In genomic region chr3:28696162-28696561, GRCm38 (mm10) we compare ENCODE assay signal across 20 mouse cellular contexts. TPM values are rescaled to one million over a fixed set of nuclear protein-coding genes. Genes with fewer than 3 reads are reported as not detected.
DNase-seq lines count a peak whose midpoint lies in the region; ATAC-seq lines count a peak whose summit lies in the region.
"Had no signal": no experiment of that assay in that cellular context is flagged by ENCODE, and none has a peak within 500 bp of the region (broad histone marks: within the 10 kb centered on the region; RNA-seq: fewer than 3 reads in every experiment).

No protein-coding gene starts in this region.

- no peaks in the 10 kb centered on the region for H3K4me1 ChIP-seq in hindbrain, embryonic 14.5 days (replicated peaks; ENCODE audit: control insufficient read depth, insufficient read depth, low read length)
- no peaks in the 10 kb centered on the region for H3K4me1 ChIP-seq in hindbrain, embryonic 13.5 days (replicated peaks)
- no peaks in the 10 kb centered on the region for H3K4me1 ChIP-seq in neural tube, embryonic 13.5 days (replicated peaks)
- 0 out of 2 replicates have a peak, but pooled peaks cover 4% of the 10 kb centered on the region for H3K4me1 ChIP-seq in liver, embryonic 12.5 days
- H3K4me1 ChIP-seq in forebrain, embryonic 14.5 days (ENCODE audit: control insufficient read depth, insufficient read depth, low read length) = no peaks in the 10 kb centered on the region
- H3K4me1 ChIP-seq: forebrain, embryonic 12.5 days; stomach, embryonic 15.5 days had no signal

- no peak overlapping the region for H3K4me3 ChIP-seq in hindbrain, embryonic 14.5 days (replicated peaks; ENCODE audit: low read length)
- H3K4me3 ChIP-seq in hindbrain, embryonic 13.5 days = no peak overlapping the region
- H3K4me3 ChIP-seq in neural tube, embryonic 13.5 days = no peak overlapping the region
- H3K4me3 ChIP-seq in liver, embryonic 12.5 days = no peak overlapping the region
- H3K4me3 ChIP-seq in forebrain, embryonic 14.5 days (ENCODE audit: low read depth, low read length) = no peak overlapping the region
- H3K4me3 ChIP-seq: forebrain, embryonic 12.5 days; limb, embryonic 15.5 days; stomach, embryonic 15.5 days had no signal

- WGBS in hindbrain, embryonic 14.5 days = 74% methylated on average over 10 of the region's 10 CpGs
- WGBS in hindbrain, embryonic 13.5 days = 83% methylated on average over 10 of the region's 10 CpGs
- WGBS in neural tube, embryonic 13.5 days = 72% methylated on average over 10 of the region's 10 CpGs
- WGBS in liver, embryonic 12.5 days (ENCODE audit: insufficient replicate concordance) = 69% methylated on average over 10 of the region's 10 CpGs
- WGBS in forebrain, embryonic 14.5 days = 93% methylated on average over 9 of the region's 10 CpGs

- no peaks in the 10 kb centered on the region for H3K36me3 ChIP-seq in hindbrain, embryonic 14.5 days (replicated peaks; ENCODE audit: control insufficient read depth, insufficient read depth)
- no peaks in the 10 kb centered on the region for H3K36me3 ChIP-seq in hindbrain, embryonic 13.5 days
- H3K36me3 ChIP-seq in neural tube, embryonic 13.5 days = no peaks in the 10 kb centered on the region
- H3K36me3 ChIP-seq in liver, embryonic 12.5 days = no peaks in the 10 kb centered on the region
- no peaks in the 10 kb centered on the region for H3K36me3 ChIP-seq in forebrain, embryonic 14.5 days (ENCODE audit: control insufficient read depth, insufficient read depth, low read length)
- H3K36me3 ChIP-seq: forebrain, embryonic 12.5 days; limb, embryonic 15.5 days; stomach, embryonic 15.5 days had no signal

- DNase-seq in hindbrain, embryonic 14.5 days (ENCODE audit: low spot score) = no peak
- no peak for DNase-seq in neural tube, embryonic 10.5 days (ENCODE audit: extremely low spot score, low spot score)
- peak; percentile 24 for DNase-seq in yolk sac, embryonic 10.5 days (ENCODE audit: low spot score)
- no peak for DNase-seq in forebrain, embryonic 14.5 days (ENCODE audit: low spot score)
- DNase-seq: gastrocnemius, postnatal 36 days; heart, postnatal 36 days; midbrain, embryonic 14.5 days; thymus, postnatal 25 days had no signal

- 0 out of 2 replicates have a peak, but pooled peaks have one; percentile 21 for ATAC-seq in hindbrain, embryonic 14.5 days (ENCODE audit: low FRiP score)
- ATAC-seq in hindbrain, embryonic 13.5 days (ENCODE audit: low FRiP score) = no peak
- peak; percentile 61; the same call in 1 of the 2 replicates for ATAC-seq in neural tube, embryonic 13.5 days (ENCODE audit: low read depth)
- ATAC-seq in liver, embryonic 12.5 days = no peak
- no peak for ATAC-seq in forebrain, embryonic 14.5 days
- ATAC-seq in monocyte, adult 5-6 weeks (replicated peaks; ENCODE audit: insufficient number of reproducible peaks, low FRiP score, low TSS enrichment, poor library complexity, severe bottlenecking) = no peak
- ATAC-seq: CD4-positive, CD25-positive, alpha-beta regulatory T cell, adult 4 months had no signal

- no peak overlapping the region for H3K9ac ChIP-seq in hindbrain, embryonic 14.5 days
- no peak overlapping the region for H3K9ac ChIP-seq in hindbrain, embryonic 13.5 days
- H3K9ac ChIP-seq in neural tube, embryonic 13.5 days = no peak overlapping the region
- no peak overlapping the region for H3K9ac ChIP-seq in liver, embryonic 12.5 days
- H3K9ac ChIP-seq in forebrain, embryonic 14.5 days (ENCODE audit: low read length) = no peak overlapping the region
- H3K9ac ChIP-seq: forebrain, embryonic 12.5 days; limb, embryonic 15.5 days; stomach, embryonic 15.5 days had no signal

- no peaks in the 10 kb centered on the region for H3K27me3 ChIP-seq in hindbrain, embryonic 14.5 days (ENCODE audit: control insufficient read depth, insufficient read depth, low read length)
- H3K27me3 ChIP-seq in hindbrain, embryonic 13.5 days = no peaks in the 10 kb centered on the region
- no peaks in the 10 kb centered on the region for H3K27me3 ChIP-seq in neural tube, embryonic 13.5 days
- H3K27me3 ChIP-seq in liver, embryonic 12.5 days (replicated peaks) = no peaks in the 10 kb centered on the region
- no peaks in the 10 kb centered on the region for H3K27me3 ChIP-seq in forebrain, embryonic 14.5 days (replicated peaks; ENCODE audit: control insufficient read depth, insufficient read depth, low read length)
- H3K27me3 ChIP-seq: forebrain, embryonic 12.5 days; limb, embryonic 15.5 days; stomach, embryonic 15.5 days had no signal

- no peaks in the 10 kb centered on the region for H3K9me3 ChIP-seq in hindbrain, embryonic 14.5 days (ENCODE audit: control insufficient read depth, low read length)
- H3K9me3 ChIP-seq in hindbrain, embryonic 13.5 days = no peaks in the 10 kb centered on the region
- H3K9me3 ChIP-seq in neural tube, embryonic 13.5 days = no peaks in the 10 kb centered on the region
- no peaks in the 10 kb centered on the region for H3K9me3 ChIP-seq in liver, embryonic 12.5 days (replicated peaks)
- no peaks in the 10 kb centered on the region for H3K9me3 ChIP-seq in forebrain, embryonic 14.5 days (replicated peaks; ENCODE audit: control insufficient read depth, low read length)
- H3K9me3 ChIP-seq: forebrain, embryonic 12.5 days; limb, embryonic 15.5 days; stomach, embryonic 15.5 days had no signal

- H3K4me2 ChIP-seq in hindbrain, embryonic 14.5 days (replicated peaks) = no peak overlapping the region
- no peak overlapping the region for H3K4me2 ChIP-seq in hindbrain, embryonic 13.5 days
- no peak overlapping the region for H3K4me2 ChIP-seq in neural tube, embryonic 13.5 days
- peak overlapping the region; percentile 9; the same call in 1 of the 2 replicates for H3K4me2 ChIP-seq in liver, embryonic 12.5 days
- H3K4me2 ChIP-seq in forebrain, embryonic 14.5 days (ENCODE audit: low read length) = no peak overlapping the region
- H3K4me2 ChIP-seq: forebrain, embryonic 12.5 days; limb, embryonic 15.5 days; stomach, embryonic 15.5 days had no signal

- H3K27ac ChIP-seq in hindbrain, embryonic 14.5 days = no peak overlapping the region
- H3K27ac ChIP-seq in hindbrain, embryonic 13.5 days = no peak overlapping the region
- H3K27ac ChIP-seq in neural tube, embryonic 13.5 days (replicated peaks) = no peak overlapping the region
- H3K27ac ChIP-seq in liver, embryonic 12.5 days = no peak overlapping the region
- H3K27ac ChIP-seq in forebrain, embryonic 14.5 days (ENCODE audit: low read depth, low read length) = no peak overlapping the region
- H3K27ac ChIP-seq: forebrain, embryonic 12.5 days; limb, embryonic 15.5 days; macrophage; stomach, embryonic 15.5 days had no signal

RNA-seq across cellular contexts. Expression of gene Slc2a2, which starts 1.5 kb away (rescaled TPM):
- 0.17 TPM in 1 of 2 replicates, not detected in the other for polyA plus RNA-seq in hindbrain, embryonic 14.5 days (2014; fragmentation: Nextera tagmentation; extraction: Ambion mirVana)
- 0.04 TPM in 1 of 2 replicates, not detected in the other for polyA plus RNA-seq in hindbrain, embryonic 13.5 days (2015; fragmentation: Nextera tagmentation; extraction: Ambion mirVana)
- 0.15 TPM in 1 of 2 replicates, not detected in the other for polyA plus RNA-seq in neural tube, embryonic 13.5 days (2015; fragmentation: Nextera tagmentation; extraction: Ambion mirVana)
- 17.7 and 19.5 TPM in 2 replicates for polyA plus RNA-seq in liver, embryonic 12.5 days (2016; fragmentation: Nextera tagmentation; extraction: Ambion mirVana)
- 0.05 TPM in 1 of 2 replicates, not detected in the other for polyA plus RNA-seq in forebrain, embryonic 14.5 days (2014; fragmentation: Nextera tagmentation; extraction: Ambion mirVana)
- not detected in 3 replicates for total RNA-seq in monocyte, adult 5-6 weeks (2017)
- total RNA-seq: gastrocnemius, postnatal 36 days; heart, postnatal 36 days; left cerebral cortex, adult 8-10 months had no signal
- polyA plus RNA-seq: CD4-positive, CD25-positive, alpha-beta regulatory T cell, adult 4 months; embryonic facial prominence, embryonic 14.5 days; forebrain, embryonic 12.5 days; macrophage; midbrain, embryonic 14.5 days; neural tube, embryonic 11.5 days had no signal

Comparison
In these comparisons a context has a peak if more than half of its experiments do, and no peak if none do; other contexts are left out.
1. ATAC-seq: peak in hindbrain, embryonic 14.5 days (single experiment) and neural tube, embryonic 13.5 days (single experiment); none in hindbrain, embryonic 13.5 days (single experiment), liver, embryonic 12.5 days (single experiment), forebrain, embryonic 14.5 days (single experiment) and monocyte, adult 5-6 weeks (single experiment).
2. RNA of gene Slc2a2, which starts 1.5 kb away (polyA plus RNA-seq): 17.7 to 19.5 TPM in liver, embryonic 12.5 days; 0.17 TPM in hindbrain, embryonic 14.5 days, 0.15 TPM in neural tube, embryonic 13.5 days, 0.04 TPM in hindbrain, embryonic 13.5 days and 0.05 TPM in forebrain, embryonic 14.5 days; every median in the first group is over 10 times any median in the second.